Mouse (Mus musculus) intestine, embryonic 16.5 days (tissue): Measurements from ENCODE around the gene Elk3. TPM values are rescaled to one million over a fixed set of nuclear protein-coding genes. Genes with fewer than 3 reads are reported as not detected.

Experiments
- ATAC-seq: fragments of 200-750 bp; cut with Nextera tagmentation; 2 replicates; pipeline ENCODE4 v1.8.0; 2017; ENCODE audit warnings: moderate TSS enrichment, moderate library complexity
- H3K27ac ChIP-seq: fragments of 300-500 bp; sonication (generic); 2 replicates; pipeline ENCODE4 v1.5.1; 2014; ENCODE audit warnings: mild to moderate bottlenecking, low read length
- H3K27me3 ChIP-seq: fragments of 300-500 bp; sonication (generic); replicated peaks from 2 replicates; pipeline ENCODE4 v1.6.1; 2014; ENCODE audit warnings: low read length, control low read depth, mixed read lengths; ENCODE audit not compliant: control insufficient read depth, insufficient read depth
- H3K36me3 ChIP-seq: fragments of 300-500 bp; sonication (generic); 2 replicates; pipeline ENCODE4 v1.6.1; 2014; ENCODE audit warnings: low read length, control low read depth; ENCODE audit not compliant: control insufficient read depth, insufficient read depth
- H3K4me1 ChIP-seq: fragments of 300-500 bp; sonication (generic); 2 replicates; pipeline ENCODE4 v1.6.1; 2014; ENCODE audit warnings: low read length, control low read depth, mixed read lengths; ENCODE audit not compliant: control insufficient read depth, insufficient read depth
- H3K4me2 ChIP-seq: fragments of 300-500 bp; sonication (generic); 2 replicates; pipeline ENCODE4 v1.6.1; 2014; ENCODE audit warnings: low read depth, low read length, control low read depth
- H3K4me3 ChIP-seq: fragments of 300-500 bp; sonication (generic); 2 replicates; pipeline ENCODE4 v1.5.1; 2014; ENCODE audit warnings: mild to moderate bottlenecking, low read length
- H3K9ac ChIP-seq: fragments of 300-500 bp; sonication (generic); 2 replicates; pipeline ENCODE4 v1.6.1; 2014; ENCODE audit warnings: low read depth, low read length
- H3K9me3 ChIP-seq: fragments of 300-500 bp; sonication (generic); 2 replicates; pipeline ENCODE4 v1.6.1; 2016; ENCODE audit warnings: low read length, control low read depth; ENCODE audit not compliant: control insufficient read depth
- WGBS: fragments of 180-500 bp; shearing (Covaris S2); extraction: QIAGEN DNeasy Blood & Tissue Kit; methylation state at CpG from one replicate; pipeline ENCODE4 v1.1.7; 2014; 5-methylcytosine and 5-hydroxymethylcytosine counted together
- polyA plus RNA-seq: library from polyadenylated mRNA; unstranded; fragments of >200 nt; fragmentation: Nextera tagmentation; extraction: Ambion mirVana; gene quantifications from 2 replicates; pipeline ENCODE4 v1.2.1, GENCODE M21; 2015

Elk3 gene
- polyA plus RNA-seq, 1 experiment from 2014 or later = 14.6 TPM

DNA sequence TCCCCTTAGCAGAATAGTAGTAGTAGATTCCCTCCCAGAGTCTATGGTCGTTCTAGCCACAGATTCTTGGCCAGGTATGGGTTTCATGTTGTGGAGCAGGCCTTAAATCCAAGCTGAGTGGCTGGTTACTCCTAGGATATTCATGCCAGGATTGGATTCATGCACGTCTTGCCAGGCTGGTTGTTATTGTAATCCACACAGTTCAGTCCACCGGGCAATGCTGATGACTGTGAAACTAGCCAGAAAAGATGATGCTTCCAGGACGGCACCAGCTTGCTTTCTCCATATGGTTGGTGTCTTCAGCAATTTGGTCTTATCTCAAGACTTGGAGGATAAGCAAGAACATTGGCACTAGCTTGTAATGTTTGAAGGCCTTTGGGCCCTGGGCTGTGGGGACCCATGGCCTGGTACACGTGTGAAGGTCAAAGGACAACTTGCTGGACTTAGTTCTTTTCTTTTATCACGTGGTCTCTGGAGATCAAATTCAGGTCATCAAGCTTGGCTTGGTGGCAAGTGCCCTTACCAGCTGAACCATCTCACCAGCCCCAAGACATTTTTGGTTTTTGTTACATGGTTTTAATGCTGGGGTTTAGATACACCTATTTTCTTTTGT, 109.0 kb downstream of the Elk3 start:
- H3K27me3 ChIP-seq = no peaks in the 10 kb centered on the region
- no peaks in the 10 kb centered on the region for H3K36me3 ChIP-seq
- H3K27ac ChIP-seq = no peak overlapping the region
- no peak for ATAC-seq
- no peaks in the 10 kb centered on the region for H3K4me1 ChIP-seq
- H3K9me3 ChIP-seq = no peaks in the 10 kb centered on the region
- no peak overlapping the region for H3K4me2 ChIP-seq
- no peak overlapping the region for H3K9ac ChIP-seq
- H3K4me3 ChIP-seq = no peak overlapping the region
- WGBS = 84% methylated on average over 6 of the region's 6 CpGs

DNA sequence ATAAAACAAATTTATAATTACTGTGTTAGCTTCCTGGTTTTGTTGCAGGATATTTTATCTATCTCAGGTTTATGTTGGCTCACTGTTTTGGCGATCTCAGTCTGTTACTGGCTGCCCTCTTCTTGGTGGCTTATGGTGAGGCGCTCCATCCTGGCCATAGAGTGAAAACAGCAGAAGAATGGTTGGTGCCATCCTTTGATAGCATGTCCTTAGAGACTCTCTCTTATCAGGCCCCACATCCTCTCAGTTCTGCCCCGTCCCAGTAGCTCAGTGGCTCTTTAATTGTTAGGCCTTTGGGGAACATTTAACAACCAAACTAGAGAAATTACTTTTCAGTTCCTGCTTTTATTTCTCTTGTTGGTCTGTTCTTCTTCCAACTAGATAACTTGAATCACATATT, 112.0 kb downstream of the Elk3 start:
- H3K9me3 ChIP-seq = no peaks in the 10 kb centered on the region
- 93% methylated on average over 3 of the region's 3 CpGs for WGBS
- H3K4me2 ChIP-seq = no peak overlapping the region
- no peak overlapping the region for H3K4me3 ChIP-seq
- no peaks in the 10 kb centered on the region for H3K27me3 ChIP-seq
- H3K27ac ChIP-seq = no peak overlapping the region
- no peak overlapping the region for H3K9ac ChIP-seq
- H3K4me1 ChIP-seq = peaks cover 6% of the 10 kb centered on the region; the same call in 1 of the 2 replicates
- ATAC-seq = no peak
- no peaks in the 10 kb centered on the region for H3K36me3 ChIP-seq

Other genes starting within 250 kb of the Elk3 start
- gene Cfap54, start 229.5 kb downstream of the Elk3 start, polyA plus RNA-seq = 0.05 and 0.09 TPM in 2 replicates
- gene Cdk17, start 150.3 kb downstream of the Elk3 start, polyA plus RNA-seq = 8.3 and 8.9 TPM in 2 replicates
- gene Lta4h, start 142.3 kb upstream of the Elk3 start, polyA plus RNA-seq = 365 and 370 TPM in 2 replicates
- 0.97 and 1.2 TPM in 2 replicates for gene Hal, start 177.6 kb upstream of the Elk3 start, polyA plus RNA-seq
- 0.51 and 0.95 TPM in 2 replicates for gene Amdhd1, start 228.9 kb upstream of the Elk3 start, polyA plus RNA-seq
- 0.10 and 0.17 TPM in 2 replicates for gene Ccdc38, start 229.5 kb upstream of the Elk3 start, polyA plus RNA-seq